Mouse (Mus musculus) cortical plate, adult 2 months (tissue): Measurements from ENCODE around the gene Enkur.

ENCODE experiments used
- CTCF ChIP-seq: fragments of 200-500 bp; IDR thresholded peaks from 2 replicates; pipeline ENCODE4 v1.5.1; 2011; ENCODE audit warnings: mild to moderate bottlenecking, control low read depth, low read length; ENCODE audit not compliant: insufficient read depth; ENCODE audit errors: extremely low read depth
- POLR2A ChIP-seq: fragments of 200-500 bp; IDR thresholded peaks from 2 replicates; pipeline ENCODE4 v1.6.1; 2011; ENCODE audit warnings: mild to moderate bottlenecking, low read length, control low read depth; ENCODE audit not compliant: insufficient read depth; ENCODE audit errors: extremely low read depth

DNA sequence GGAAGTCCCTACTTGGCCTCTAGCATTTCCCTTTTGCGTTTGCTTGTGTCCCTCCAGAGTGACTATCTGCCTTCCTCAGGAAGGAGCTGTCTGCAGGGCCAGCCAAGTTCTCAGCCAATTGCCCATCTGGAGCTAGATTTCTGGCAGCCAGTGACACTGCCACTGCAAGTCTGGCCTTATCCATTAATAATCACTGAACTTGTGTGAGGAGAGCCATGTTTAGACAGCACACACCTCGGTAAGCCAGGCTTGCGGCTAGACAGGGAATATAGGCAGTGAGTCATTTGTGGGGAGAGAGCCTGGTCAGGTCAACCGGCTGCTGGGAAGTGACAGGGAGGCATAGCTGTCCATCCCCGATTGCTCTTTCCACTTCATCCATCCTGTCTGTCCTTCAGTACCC lies 31.7 kb upstream of the Enkur start:
- no peak for TF ChIP-seq POLR2A
- no peak for TF ChIP-seq CTCF
